Mouse (Mus musculus) liver, embryonic 16.5 days (tissue): ENCODE data around the gene Trim15. TPM values are rescaled to one million over a fixed set of nuclear protein-coding genes. Genes with fewer than 3 reads are reported as not detected.
A peak's percentile ranks its signal among the peaks of the same experiment; 100 is the strongest.

Source experiments
- ATAC-seq: fragments of 200-750 bp; cut with Nextera tagmentation; 2 replicates; pipeline ENCODE4 v1.8.0; 2017; ENCODE audit warnings: low read depth, mild to moderate bottlenecking, moderate number of reproducible peaks, moderate library complexity
- H3K27ac ChIP-seq: fragments of 300-500 bp; sonication (generic); 2 replicates; pipeline ENCODE4 v1.5.1; 2014; ENCODE audit warnings: mild to moderate bottlenecking, low read length
- H3K27me3 ChIP-seq: fragments of 300-500 bp; sonication (generic); 2 replicates; pipeline ENCODE4 v1.6.1; 2014; ENCODE audit warnings: low read depth, low read length, mixed read lengths; ENCODE audit not compliant: control insufficient read depth, insufficient read depth
- H3K36me3 ChIP-seq: fragments of 300-500 bp; sonication (generic); 2 replicates; pipeline ENCODE4 v1.6.1; 2014; ENCODE audit warnings: mild to moderate bottlenecking; ENCODE audit not compliant: control insufficient read depth, insufficient read depth
- H3K4me1 ChIP-seq: fragments of 300-500 bp; sonication (generic); 2 replicates; pipeline ENCODE4 v1.6.1; 2014; ENCODE audit warnings: low read depth, low read length, mixed read lengths; ENCODE audit not compliant: control insufficient read depth
- H3K4me2 ChIP-seq: fragments of 300-500 bp; sonication (generic); 2 replicates; pipeline ENCODE4 v1.6.1; 2014; ENCODE audit warnings: low read depth, low read length, mixed read lengths
- H3K4me3 ChIP-seq: fragments of 300-500 bp; sonication (generic); 2 replicates; pipeline ENCODE4 v1.5.1; 2014; ENCODE audit warnings: low read depth, mild to moderate bottlenecking, low read length
- H3K9ac ChIP-seq: fragments of 300-500 bp; sonication (generic); 2 replicates; pipeline ENCODE4 v1.6.1; 2014; ENCODE audit warnings: low read depth, low read length
- H3K9me3 ChIP-seq: fragments of 300-500 bp; sonication (generic); replicated peaks from 2 replicates; pipeline ENCODE4 v1.6.1; 2016; ENCODE audit warnings: low read length; ENCODE audit not compliant: control insufficient read depth
- WGBS: fragments of 180-500 bp; shearing (Covaris S2); extraction: QIAGEN DNeasy Blood & Tissue Kit; methylation state at CpG from one replicate; pipeline ENCODE4 v1.1.7; 2014; ENCODE audit not compliant: insufficient replicate concordance; 5-methylcytosine and 5-hydroxymethylcytosine counted together
- polyA plus RNA-seq: library from polyadenylated mRNA; unstranded; fragments of >200 nt; fragmentation: Nextera tagmentation; extraction: Ambion mirVana; gene quantifications from 2 replicates; pipeline ENCODE4 v1.2.1, GENCODE M21; 2015

Gene Trim15
- polyA plus RNA-seq, 1 experiment from 2014 or later, result 0.55 TPM

GRCm38 (mm10) chr17:36851627-36852026, 15.4 kb downstream of the Trim15 start:
- Histone ChIP-seq H3K4me1 (peaks cover 8% of the 10 kb centered on the region), H3K9ac (peak overlapping the region; percentile 2; the same call in 1 of the 2 replicates), H3K4me3 (no peak overlapping the region), H3K4me2 (no peak overlapping the region), H3K9me3 (no peaks in the 10 kb centered on the region), H3K27ac (no peak overlapping the region), H3K36me3 (peaks cover 2% of the 10 kb centered on the region; the same call in 1 of the 2 replicates), H3K27me3 (no peaks in the 10 kb centered on the region)
- ATAC-seq, result no peak
- WGBS, result 33% methylated on average over 5 of the region's 5 CpGs

GRCm38 (mm10) chr17:36851200-36851599, 15.8 kb downstream of the Trim15 start:
- H3K36me3 ChIP-seq, result peaks cover 2% of the 10 kb centered on the region; the same call in 1 of the 2 replicates
- H3K4me1 ChIP-seq, result peaks cover 8% of the 10 kb centered on the region
- H3K9ac ChIP-seq, result peak overlapping the region; percentile 2; the same call in 1 of the 2 replicates
- no peak overlapping the region for H3K4me3 ChIP-seq
- no peak for ATAC-seq
- H3K4me2 ChIP-seq, result no peak overlapping the region
- no peaks in the 10 kb centered on the region for H3K27me3 ChIP-seq
- no peak overlapping the region for H3K27ac ChIP-seq
- no peaks in the 10 kb centered on the region for H3K9me3 ChIP-seq
- WGBS, result 80% methylated on average over 5 of the region's 5 CpGs

DNA sequence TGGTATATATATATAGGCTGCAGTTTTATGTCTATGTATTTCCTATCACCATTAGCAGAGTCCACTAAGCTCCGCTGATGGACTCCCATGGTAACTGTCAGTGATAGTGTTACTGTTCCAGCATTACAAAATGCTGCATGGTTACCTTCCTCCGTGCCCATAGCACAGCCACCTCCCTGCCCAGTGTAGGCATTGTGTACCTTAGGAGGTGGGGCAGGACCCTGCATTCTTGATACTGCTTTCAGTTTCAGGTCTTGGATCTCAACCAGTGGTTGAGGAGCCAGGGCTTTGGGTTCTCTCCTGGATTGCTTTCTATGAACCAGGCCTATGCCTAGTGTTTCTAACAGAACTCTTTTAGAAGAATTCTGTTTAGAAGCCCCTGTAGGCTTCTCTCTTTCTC, 17.0 kb downstream of the Trim15 start:
- H3K9me3 ChIP-seq, result no peaks in the 10 kb centered on the region
- peaks cover 2% of the 10 kb centered on the region; the same call in 1 of the 2 replicates for H3K36me3 ChIP-seq
- ATAC-seq, result no peak
- no peak overlapping the region for H3K4me3 ChIP-seq
- no peaks in the 10 kb centered on the region for H3K27me3 ChIP-seq
- H3K27ac ChIP-seq, result no peak overlapping the region
- H3K4me1 ChIP-seq, result peaks cover 10% of the 10 kb centered on the region
- H3K4me2 ChIP-seq, result no peak overlapping the region
- 72% methylated on average over 2 of the region's 2 CpGs for WGBS
- no peak overlapping the region for H3K9ac ChIP-seq

DNA sequence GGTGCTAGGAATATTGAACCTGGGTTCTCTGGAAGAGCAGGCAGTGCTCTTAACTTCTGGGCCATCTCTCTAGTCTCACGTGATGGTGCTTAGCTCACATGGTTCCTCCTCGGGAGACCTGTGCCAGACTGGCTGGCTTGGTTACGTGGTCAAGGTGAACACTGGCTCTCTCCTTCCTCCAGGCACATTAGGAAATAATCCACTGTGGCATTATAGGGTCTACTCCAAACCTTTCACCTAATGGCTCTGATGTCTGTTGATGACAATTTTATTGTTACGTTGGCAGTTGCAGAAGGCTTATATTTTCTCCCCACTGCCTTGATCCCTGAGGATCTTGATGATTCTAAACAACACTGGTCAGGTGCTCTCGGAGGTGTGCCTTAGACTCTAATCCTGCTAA, 18.1 kb downstream of the Trim15 start:
- Histone ChIP-seq H3K9me3 (no peaks in the 10 kb centered on the region), H3K27me3 (no peaks in the 10 kb centered on the region), H3K27ac (no peak overlapping the region), H3K4me3 (no peak overlapping the region), H3K36me3 (peaks cover 2% of the 10 kb centered on the region; the same call in 1 of the 2 replicates), H3K9ac (no peak overlapping the region), H3K4me1 (peaks cover 21% of the 10 kb centered on the region), H3K4me2 (no peak overlapping the region)
- WGBS, result 62% methylated on average over 5 of the region's 5 CpGs
- ATAC-seq, result no peak

DNA sequence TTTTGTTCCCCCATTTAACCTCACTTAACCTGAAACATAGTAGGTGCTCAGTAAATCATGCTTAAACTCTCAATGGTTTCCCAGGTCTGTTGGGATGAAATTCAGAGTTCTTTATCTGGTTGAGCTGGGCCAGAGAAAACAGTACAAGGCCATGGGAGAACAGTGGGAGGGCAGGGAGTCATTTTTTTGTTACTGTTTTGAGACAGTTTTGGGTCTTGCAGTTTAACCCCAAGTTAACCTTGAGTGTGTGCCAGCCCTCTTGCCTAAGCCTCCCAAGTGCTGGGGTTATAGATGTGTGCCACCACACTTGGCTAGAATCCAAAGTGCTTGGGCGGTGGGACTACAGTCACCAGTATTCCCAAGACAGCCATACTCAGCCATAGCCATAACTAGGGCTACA, 22.3 kb downstream of the Trim15 start:
- 53% methylated on average over 1 of the region's 1 CpGs for WGBS
- Histone ChIP-seq H3K4me3 (no peak overlapping the region), H3K27ac (peak overlapping the region; percentile 70), H3K4me2 (no peak overlapping the region), H3K27me3 (no peaks in the 10 kb centered on the region), H3K36me3 (no peaks in the 10 kb centered on the region; the same call in 1 of the 2 replicates), H3K9me3 (no peaks in the 10 kb centered on the region), H3K9ac (no peak overlapping the region), H3K4me1 (peaks cover 25% of the 10 kb centered on the region)
- ATAC-seq, result no peak

DNA sequence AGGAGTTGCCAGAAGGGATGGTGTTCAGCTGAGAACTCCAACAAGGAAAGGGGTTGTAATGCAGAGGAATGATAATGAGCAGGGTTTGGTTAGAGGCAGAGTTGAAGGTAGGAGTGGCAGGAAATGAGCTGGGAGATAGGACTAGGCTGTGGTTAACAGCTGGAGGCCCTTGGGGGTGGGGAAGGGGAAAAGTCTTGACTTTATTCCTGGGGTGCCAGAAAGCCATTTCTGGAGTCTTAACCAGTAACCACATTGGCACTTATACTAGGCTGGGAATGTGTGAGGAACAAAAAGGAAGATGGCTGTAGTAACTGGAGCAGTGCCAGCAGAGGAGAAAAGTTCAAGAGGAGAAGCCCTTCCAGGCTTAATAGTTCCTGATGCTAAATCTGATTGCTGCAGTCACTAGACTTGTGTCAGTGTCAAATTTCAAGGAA, 22.7 kb downstream of the Trim15 start:
- H3K4me1 ChIP-seq, result peaks cover 25% of the 10 kb centered on the region

GRCm38 (mm10) chr17:36843696-36844095, 23.3 kb downstream of the Trim15 start:
- WGBS, result 41% methylated on average over 7 of the region's 7 CpGs
- H3K4me2 ChIP-seq, result no peak overlapping the region

More for the DNA sequence above, 22.7 kb downstream of the Trim15 start:
- Histone ChIP-seq H3K9me3 (no peaks in the 10 kb centered on the region), H3K9ac (peak overlapping the region; percentile 43), H3K36me3 (no peaks in the 10 kb centered on the region; the same call in 1 of the 2 replicates), H3K4me3 (no peak overlapping the region), H3K27ac (peak overlapping the region; percentile 70), H3K4me2 (peak overlapping the region; percentile 40; the same call in 1 of the 2 replicates), H3K27me3 (no peaks in the 10 kb centered on the region)
- ATAC-seq, result peak; percentile 82

GRCm38 (mm10) chr17:36840961-36841445, 26.0 kb downstream of the Trim15 start:
- no peak overlapping the region for H3K27ac ChIP-seq
- no peaks in the 10 kb centered on the region for H3K36me3 ChIP-seq
- H3K27me3 ChIP-seq, result no peaks in the 10 kb centered on the region
- H3K4me2 ChIP-seq, result no peak overlapping the region
- peaks cover 35% of the 10 kb centered on the region for H3K4me1 ChIP-seq
- ATAC-seq, result no peak
- H3K9ac ChIP-seq, result no peak overlapping the region
- H3K9me3 ChIP-seq, result no peaks in the 10 kb centered on the region
- no peak overlapping the region for H3K4me3 ChIP-seq

More at GRCm38 (mm10) chr17:36843696-36844095, 23.3 kb downstream of the Trim15 start:
- H3K9ac ChIP-seq, result no peak overlapping the region; the same call in 1 of the 2 replicates
- peak overlapping the region; percentile 70 for H3K27ac ChIP-seq
- no peaks in the 10 kb centered on the region for H3K27me3 ChIP-seq
- no peaks in the 10 kb centered on the region for H3K9me3 ChIP-seq
- peak; percentile 71 for ATAC-seq
- peaks cover 25% of the 10 kb centered on the region for H3K4me1 ChIP-seq
- no peaks in the 10 kb centered on the region; the same call in 1 of the 2 replicates for H3K36me3 ChIP-seq
- no peak overlapping the region for H3K4me3 ChIP-seq

DNA sequence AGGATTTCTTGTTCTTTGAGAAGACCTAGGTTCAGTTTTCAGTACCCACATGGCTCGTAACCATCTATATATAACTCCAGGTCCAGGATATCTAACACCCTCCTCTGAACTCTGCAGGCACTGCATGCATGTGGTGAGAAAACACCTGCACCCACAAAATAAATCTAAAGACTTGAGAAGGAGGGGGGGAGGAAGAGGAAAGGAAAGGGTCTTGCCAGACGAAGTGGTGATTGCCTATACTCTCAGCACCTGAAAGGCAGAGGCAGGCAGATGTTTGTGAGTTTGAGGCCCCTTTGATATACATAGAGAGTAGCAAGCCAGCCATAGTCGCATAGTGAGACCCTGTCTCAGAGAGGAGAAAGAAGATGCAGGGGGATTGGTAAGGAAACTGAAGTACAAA, 27.1 kb downstream of the Trim15 start:
- no peak for ATAC-seq
- H3K4me3 ChIP-seq, result no peak overlapping the region

More for the DNA sequence above, 27.1 kb downstream of the Trim15 start:
- Histone ChIP-seq H3K4me1 (peaks cover 37% of the 10 kb centered on the region), H3K9me3 (no peaks in the 10 kb centered on the region), H3K4me2 (no peak overlapping the region), H3K9ac (no peak overlapping the region), H3K36me3 (no peaks in the 10 kb centered on the region), H3K27me3 (no peaks in the 10 kb centered on the region), H3K27ac (no peak overlapping the region)
- 64% methylated on average over 3 of the region's 3 CpGs for WGBS
